Mouse (Mus musculus): Measurements from ENCODE around the gene BC024978. TPM values are rescaled to one million over a fixed set of nuclear protein-coding genes. Genes with fewer than 3 reads are reported as not detected.
A peak's percentile ranks its signal among the peaks of the same experiment; 100 is the strongest.
"Not testable (repeated sequence)": the region's sequence is repeated elsewhere in the genome, so short reads cannot be mapped to it uniquely, and the experiment has no call there.

BC024978 gene
- polyA plus RNA-seq, 1 experiment from 2014 or later: 1.9 TPM

GRCm38 (mm10) chr7:27244088-27244487 lies 48.5 kb downstream of the BC024978 start:
- TF ChIP-seq CTCF (IDR thresholded peaks at IDR 0.05; ENCODE audit: low read depth): peak; percentile 55

GRCm38 (mm10) chr7:27249146-27249545 lies 53.6 kb downstream of the BC024978 start:
- peak; percentile 69 for TF ChIP-seq CTCF (IDR thresholded peaks at IDR 0.05; ENCODE audit: low read depth)
- Histone ChIP-seq H3K4me3 (ENCODE audit: low read depth, low read length) (no peak overlapping the region), H3K9me3 (ENCODE audit: control insufficient read depth) (no peaks in the 10 kb centered on the region), H3K4me2 (replicated peaks; ENCODE audit: low read depth) (no peak overlapping the region), H3K27ac (ENCODE audit: low read depth, low read length) (no peak overlapping the region), H3K4me1 (replicated peaks; ENCODE audit: control insufficient read depth, insufficient read depth, low read length) (no peaks in the 10 kb centered on the region), H3K27me3 (replicated peaks; ENCODE audit: control insufficient read depth, insufficient read depth, low read length) (no peaks in the 10 kb centered on the region), H3K36me3 (ENCODE audit: control insufficient read depth, insufficient read depth) (peaks cover 44% of the 10 kb centered on the region; the same call in 1 of the 2 replicates), H3K9ac (ENCODE audit: low read depth, low read length) (no peak overlapping the region)
- WGBS: 98% methylated on average over 2 of the region's 2 CpGs
- ATAC-seq: no peak

More at GRCm38 (mm10) chr7:27244088-27244487, 48.5 kb downstream of the BC024978 start:
- H3K4me1 ChIP-seq (replicated peaks; ENCODE audit: control insufficient read depth, insufficient read depth, low read length); H3K27ac ChIP-seq (ENCODE audit: low read depth, low read length); H3K4me3 ChIP-seq (ENCODE audit: low read depth, low read length); H3K4me2 ChIP-seq (replicated peaks; ENCODE audit: low read depth); H3K27me3 ChIP-seq (replicated peaks; ENCODE audit: control insufficient read depth, insufficient read depth, low read length); H3K9me3 ChIP-seq (ENCODE audit: control insufficient read depth); ATAC-seq; H3K9ac ChIP-seq (ENCODE audit: low read depth, low read length): not testable (repeated sequence)
- 84% methylated on average over 2 of the region's 2 CpGs for WGBS
- H3K36me3 ChIP-seq (ENCODE audit: control insufficient read depth, insufficient read depth): peaks cover 52% of the 10 kb centered on the region

GRCm38 (mm10) chr7:27249928-27250327 lies 54.3 kb downstream of the BC024978 start:
- Histone ChIP-seq H3K9ac (ENCODE audit: low read depth, low read length) (no peak overlapping the region), H3K9me3 (ENCODE audit: control insufficient read depth) (no peaks in the 10 kb centered on the region), H3K27ac (ENCODE audit: low read depth, low read length) (no peak overlapping the region), H3K27me3 (replicated peaks; ENCODE audit: control insufficient read depth, insufficient read depth, low read length) (no peaks in the 10 kb centered on the region), H3K4me2 (replicated peaks; ENCODE audit: low read depth) (no peak overlapping the region), H3K4me1 (replicated peaks; ENCODE audit: control insufficient read depth, insufficient read depth, low read length) (no peaks in the 10 kb centered on the region), H3K4me3 (ENCODE audit: low read depth, low read length) (no peak overlapping the region), H3K36me3 (ENCODE audit: control insufficient read depth, insufficient read depth) (peaks cover 47% of the 10 kb centered on the region; the same call in 1 of the 2 replicates)
- ATAC-seq: no peak
- TF ChIP-seq CTCF (IDR thresholded peaks at IDR 0.05; ENCODE audit: low read depth): no peak
- 80% methylated on average over 5 of the region's 5 CpGs for WGBS

DNA sequence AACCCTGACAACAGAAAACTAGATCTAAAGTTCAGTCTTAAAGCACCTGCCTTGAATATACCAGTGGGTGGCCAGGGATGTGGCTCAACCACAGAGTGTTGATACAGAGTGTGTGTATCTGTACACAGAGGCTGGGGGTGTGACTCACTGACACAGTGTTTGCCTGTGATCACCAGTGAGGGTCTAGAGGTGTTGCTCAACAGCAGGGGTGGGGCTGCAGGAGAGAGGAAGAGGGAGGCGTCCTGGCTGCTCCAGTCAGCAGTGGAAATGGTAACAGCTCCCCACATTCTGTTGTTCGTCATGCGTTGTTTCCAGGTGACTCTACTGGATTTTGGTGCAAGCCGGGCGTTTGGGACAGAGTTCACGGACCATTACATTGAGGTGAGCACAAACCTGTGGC lies 56.4 kb downstream of the BC024978 start:
- no peaks in the 10 kb centered on the region for H3K27me3 ChIP-seq (replicated peaks; ENCODE audit: control insufficient read depth, insufficient read depth, low read length)
- H3K4me3 ChIP-seq (ENCODE audit: low read depth, low read length): no peak overlapping the region
- no peak for TF ChIP-seq CTCF (IDR thresholded peaks at IDR 0.05; ENCODE audit: low read depth)
- peaks cover 29% of the 10 kb centered on the region; the same call in 1 of the 2 replicates for H3K36me3 ChIP-seq (ENCODE audit: control insufficient read depth, insufficient read depth)
- H3K27ac ChIP-seq (ENCODE audit: low read depth, low read length): no peak overlapping the region
- no peaks in the 10 kb centered on the region for H3K4me1 ChIP-seq (replicated peaks; ENCODE audit: control insufficient read depth, insufficient read depth, low read length)
- no peak; the same call in 1 of the 2 replicates for ATAC-seq
- no peak overlapping the region for H3K4me2 ChIP-seq (replicated peaks; ENCODE audit: low read depth)
- H3K9me3 ChIP-seq (ENCODE audit: control insufficient read depth): no peaks in the 10 kb centered on the region
- WGBS: 64% methylated on average over 6 of the region's 6 CpGs
- no peak overlapping the region for H3K9ac ChIP-seq (ENCODE audit: low read depth, low read length)

DNA sequence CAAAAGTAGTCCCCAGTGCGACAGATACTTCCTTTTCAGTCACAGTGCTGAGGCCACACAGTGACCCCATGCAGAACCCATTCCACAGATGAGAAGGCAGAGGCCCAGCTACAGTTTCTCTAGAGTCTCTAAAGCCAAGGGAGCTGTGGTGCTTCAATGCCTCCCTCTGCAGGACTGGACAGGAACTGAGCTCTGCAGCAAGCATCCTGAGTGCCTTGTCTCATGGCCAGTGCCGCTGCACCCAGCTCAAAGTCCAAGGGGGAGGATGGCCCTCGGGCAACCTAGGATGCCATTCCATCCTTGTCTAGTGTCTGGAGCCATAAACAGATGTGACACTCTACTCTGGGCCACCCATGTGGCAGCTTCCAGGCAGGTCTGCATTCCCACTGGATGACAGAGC lies 60.1 kb downstream of the BC024978 start:
- peak; percentile 87 for TF ChIP-seq CTCF (IDR thresholded peaks at IDR 0.05; ENCODE audit: low read depth)
- ATAC-seq: peak; percentile 61
- H3K4me1 ChIP-seq (replicated peaks; ENCODE audit: control insufficient read depth, insufficient read depth, low read length): no peaks in the 10 kb centered on the region
- no peak overlapping the region for H3K4me2 ChIP-seq (replicated peaks; ENCODE audit: low read depth)
- 46% methylated on average over 3 of the region's 3 CpGs for WGBS
- no peaks in the 10 kb centered on the region for H3K9me3 ChIP-seq (ENCODE audit: control insufficient read depth)
- H3K36me3 ChIP-seq (ENCODE audit: control insufficient read depth, insufficient read depth): peaks cover 25% of the 10 kb centered on the region; the same call in 1 of the 2 replicates
- no peak overlapping the region for H3K9ac ChIP-seq (ENCODE audit: low read depth, low read length)
- no peak overlapping the region for H3K4me3 ChIP-seq (ENCODE audit: low read depth, low read length)
- no peaks in the 10 kb centered on the region for H3K27me3 ChIP-seq (replicated peaks; ENCODE audit: control insufficient read depth, insufficient read depth, low read length)
- no peak overlapping the region for H3K27ac ChIP-seq (ENCODE audit: low read depth, low read length)

DNA sequence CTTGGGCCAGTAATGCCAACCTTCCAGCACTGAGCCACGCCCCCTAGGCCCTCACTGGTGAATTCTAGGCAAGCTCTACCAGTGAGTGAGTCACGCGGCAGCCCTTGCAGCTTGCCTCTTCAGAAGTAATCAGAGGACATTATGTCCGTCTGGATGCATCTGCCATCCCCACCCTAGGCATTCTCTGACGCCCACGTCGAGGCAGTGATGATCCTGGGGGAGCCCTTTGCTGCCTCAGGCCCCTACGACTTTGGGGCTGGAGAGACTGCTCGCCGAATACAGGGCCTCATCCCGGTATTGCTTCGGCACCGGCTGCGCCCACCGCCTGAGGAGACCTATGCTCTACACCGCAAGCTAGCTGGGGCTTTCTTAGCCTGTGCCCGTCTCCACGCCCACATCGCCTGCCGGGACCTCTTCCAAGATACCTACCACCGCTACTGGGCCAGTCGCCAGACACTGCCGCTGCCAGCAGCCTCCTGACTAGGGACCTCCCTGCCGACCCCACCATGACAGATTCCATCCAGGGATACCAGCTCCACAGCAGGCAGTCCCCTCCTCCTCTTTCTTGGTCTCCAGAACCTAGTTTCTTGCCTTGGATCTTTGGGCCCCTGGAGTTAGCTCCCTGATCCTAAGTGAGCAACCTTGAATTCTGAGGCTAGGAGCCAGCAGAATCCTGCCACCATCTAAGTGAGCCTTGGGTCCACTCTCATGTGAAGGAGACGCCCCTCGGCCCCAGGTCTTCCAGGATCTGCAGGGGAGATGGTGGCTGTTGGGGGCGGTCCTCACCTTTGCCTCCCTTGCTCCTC lies 61.7 kb downstream of the BC024978 start:
- no peak for ATAC-seq

More for the DNA sequence above, 61.7 kb downstream of the BC024978 start:
- 51% methylated on average over 27 of the region's 27 CpGs for WGBS
- Histone ChIP-seq H3K4me1 (replicated peaks; ENCODE audit: control insufficient read depth, insufficient read depth, low read length) (no peaks in the 10 kb centered on the region), H3K9me3 (ENCODE audit: control insufficient read depth) (no peaks in the 10 kb centered on the region), H3K4me3 (ENCODE audit: low read depth, low read length) (no peak overlapping the region), H3K9ac (ENCODE audit: low read depth, low read length) (no peak overlapping the region), H3K36me3 (ENCODE audit: control insufficient read depth, insufficient read depth) (peaks cover 24% of the 10 kb centered on the region; the same call in 1 of the 2 replicates), H3K27ac (ENCODE audit: low read depth, low read length) (peak overlapping the region; percentile 50; the same call in 1 of the 2 replicates), H3K4me2 (replicated peaks; ENCODE audit: low read depth) (peak overlapping the region; percentile 79; the same call in 1 of the 2 replicates), H3K27me3 (replicated peaks; ENCODE audit: control insufficient read depth, insufficient read depth, low read length) (no peaks in the 10 kb centered on the region)
- no peak for TF ChIP-seq CTCF (IDR thresholded peaks at IDR 0.05; ENCODE audit: low read depth)
